ENCODE assay signal across 19 mouse cellular contexts in the genomic region with DNA sequence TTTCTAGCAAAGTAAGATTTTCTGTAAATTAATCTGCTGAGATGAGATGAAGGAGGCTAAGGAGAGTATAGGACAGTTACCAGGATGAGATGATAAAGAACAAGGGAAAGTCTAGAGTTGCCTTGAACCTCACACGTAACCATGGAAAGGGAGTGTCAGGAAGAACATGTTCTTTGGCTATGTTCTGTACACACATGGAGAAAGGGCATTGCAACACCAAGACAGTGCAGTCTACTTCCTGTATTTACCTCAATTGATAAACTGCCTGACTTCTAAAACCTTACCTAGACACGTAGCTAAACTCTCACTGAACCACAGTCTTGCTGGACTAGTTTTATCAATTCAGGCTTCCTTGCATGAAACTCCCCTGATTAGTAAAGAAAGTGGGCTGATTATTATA.
A peak's percentile ranks its signal among the peaks of the same experiment; 100 is the strongest.
DNase-seq lines count a peak whose midpoint lies in the region; ATAC-seq and TF ChIP-seq lines count a peak whose summit lies in the region.
"Had no signal": no experiment of that assay in that cellular context is flagged by ENCODE, and none has a peak within 500 bp of the region (broad histone marks: within the 10 kb centered on the region; RNA-seq: fewer than 3 reads in every experiment).

No protein-coding gene starts in this region.

- no peak overlapping the region for H3K9ac ChIP-seq in stomach, postnatal 0 days (ENCODE audit: low read length)
- H3K9ac ChIP-seq in hindbrain, embryonic 16.5 days (ENCODE audit: low read depth, low read length), result no peak overlapping the region
- no peak overlapping the region for H3K9ac ChIP-seq in forebrain, postnatal 0 days
- no peak overlapping the region for H3K9ac ChIP-seq in midbrain, embryonic 16.5 days (ENCODE audit: low read depth, low read length)
- H3K9ac ChIP-seq: embryonic facial prominence, embryonic 12.5 days; forebrain, embryonic 13.5 days; forebrain, embryonic 15.5 days had no signal

- peak overlapping the region; percentile 43 for H3K27ac ChIP-seq in brown adipose tissue, adult 24 weeks (replicated peaks; ENCODE audit: low read depth, low read length)
- H3K27ac ChIP-seq in stomach, postnatal 0 days (replicated peaks), result no peak overlapping the region
- H3K27ac ChIP-seq in hindbrain, embryonic 16.5 days (ENCODE audit: low read depth, low read length), result no peak overlapping the region
- H3K27ac ChIP-seq in forebrain, postnatal 0 days (ENCODE audit: low read depth, low read length), result no peak overlapping the region
- H3K27ac ChIP-seq in midbrain, embryonic 16.5 days (ENCODE audit: low read length), result no peak overlapping the region
- H3K27ac ChIP-seq: embryonic facial prominence, embryonic 10.5 days; embryonic facial prominence, embryonic 12.5 days; forebrain, embryonic 13.5 days; forebrain, embryonic 15.5 days had no signal

- no peaks in the 10 kb centered on the region for H3K4me1 ChIP-seq in brown adipose tissue, adult 24 weeks (ENCODE audit: control insufficient read depth, insufficient read depth, insufficient read length, low read length)
- no peaks in the 10 kb centered on the region for H3K4me1 ChIP-seq in stomach, postnatal 0 days (replicated peaks; ENCODE audit: control insufficient read depth, insufficient read depth)
- H3K4me1 ChIP-seq in hindbrain, embryonic 16.5 days (ENCODE audit: control insufficient read depth, insufficient read depth, low read depth, low read length), result no peaks in the 10 kb centered on the region
- H3K4me1 ChIP-seq in forebrain, postnatal 0 days (ENCODE audit: insufficient read depth), result no peaks in the 10 kb centered on the region
- no peaks in the 10 kb centered on the region for H3K4me1 ChIP-seq in midbrain, embryonic 16.5 days (ENCODE audit: control insufficient read depth, insufficient read depth, low read length)
- H3K4me1 ChIP-seq: embryonic facial prominence, embryonic 10.5 days; embryonic facial prominence, embryonic 12.5 days; forebrain, embryonic 13.5 days; forebrain, embryonic 15.5 days had no signal

- peak; percentile 58 for ATAC-seq in granulocyte monocyte progenitor cell, adult 5-6 weeks (replicated peaks; ENCODE audit: poor library complexity, severe bottlenecking)
- peak; percentile 60; the same call in 1 of the 2 replicates for ATAC-seq in megakaryocyte progenitor cell, adult 5-6 weeks (replicated peaks; ENCODE audit: poor library complexity)
- ATAC-seq in stomach, postnatal 0 days (ENCODE audit: low FRiP score, low TSS enrichment), result peak; percentile 74
- no peak for ATAC-seq in hindbrain, embryonic 16.5 days
- ATAC-seq in forebrain, postnatal 0 days, result no peak
- no peak for ATAC-seq in midbrain, embryonic 16.5 days
- ATAC-seq: forebrain, embryonic 13.5 days; forebrain, embryonic 15.5 days had no signal

- no peak overlapping the region for H3K4me3 ChIP-seq in brown adipose tissue, adult 24 weeks (ENCODE audit: insufficient read depth, low read depth, low read length)
- no peak overlapping the region for H3K4me3 ChIP-seq in stomach, postnatal 0 days (ENCODE audit: low read depth, low read length)
- no peak overlapping the region for H3K4me3 ChIP-seq in hindbrain, embryonic 16.5 days (ENCODE audit: low read length)
- no peak overlapping the region for H3K4me3 ChIP-seq in forebrain, postnatal 0 days (ENCODE audit: low read depth, low read length)
- no peak overlapping the region for H3K4me3 ChIP-seq in midbrain, embryonic 16.5 days (ENCODE audit: low read depth, low read length)
- H3K4me3 ChIP-seq: embryonic facial prominence, embryonic 10.5 days; embryonic facial prominence, embryonic 12.5 days; forebrain, embryonic 13.5 days; forebrain, embryonic 15.5 days had no signal

- TF ChIP-seq CTCF in stomach, postnatal 0 days (IDR thresholded peaks at IDR 0.05; ENCODE audit: low read depth), result no peak
- TF ChIP-seq CTCF in forebrain, postnatal 0 days (IDR thresholded peaks at IDR 0.05; ENCODE audit: low read depth), result no peak

- H3K4me2 ChIP-seq in stomach, postnatal 0 days (replicated peaks; ENCODE audit: low read depth), result no peak overlapping the region
- no peak overlapping the region for H3K4me2 ChIP-seq in hindbrain, embryonic 16.5 days (ENCODE audit: low read length)
- no peak overlapping the region for H3K4me2 ChIP-seq in forebrain, postnatal 0 days (ENCODE audit: low read depth)
- H3K4me2 ChIP-seq in midbrain, embryonic 16.5 days (ENCODE audit: low read length), result no peak overlapping the region
- H3K4me2 ChIP-seq: embryonic facial prominence, embryonic 12.5 days; forebrain, embryonic 13.5 days; forebrain, embryonic 15.5 days had no signal

- TF ChIP-seq EP300 in stomach, postnatal 0 days (optimal IDR thresholded peaks at IDR 0.05), result no peak

- WGBS in stomach, postnatal 0 days, result 51% methylated on average over 2 of the region's 2 CpGs
- WGBS in hindbrain, embryonic 16.5 days, result 91% methylated on average over 2 of the region's 2 CpGs
- WGBS in forebrain, postnatal 0 days, result 87% methylated on average over 2 of the region's 2 CpGs
- WGBS in midbrain, embryonic 16.5 days, result 79% methylated on average over 2 of the region's 2 CpGs

- no peaks in the 10 kb centered on the region for H3K9me3 ChIP-seq in stomach, postnatal 0 days (ENCODE audit: control insufficient read depth, low read length)
- no peaks in the 10 kb centered on the region for H3K9me3 ChIP-seq in hindbrain, embryonic 16.5 days (ENCODE audit: control insufficient read depth, low read length)
- no peaks in the 10 kb centered on the region for H3K9me3 ChIP-seq in forebrain, postnatal 0 days (ENCODE audit: low read length)
- no peaks in the 10 kb centered on the region for H3K9me3 ChIP-seq in midbrain, embryonic 16.5 days (replicated peaks; ENCODE audit: control insufficient read depth, low read length, poor library complexity, severe bottlenecking)
- H3K9me3 ChIP-seq: embryonic facial prominence, embryonic 10.5 days; embryonic facial prominence, embryonic 12.5 days; forebrain, embryonic 13.5 days; forebrain, embryonic 15.5 days had no signal

- H3K27me3 ChIP-seq in stomach, postnatal 0 days (ENCODE audit: control insufficient read depth, insufficient read depth, low read length), result no peaks in the 10 kb centered on the region
- no peaks in the 10 kb centered on the region for H3K27me3 ChIP-seq in hindbrain, embryonic 16.5 days (replicated peaks; ENCODE audit: control insufficient read depth, insufficient read depth, low read length)
- H3K27me3 ChIP-seq in forebrain, postnatal 0 days (ENCODE audit: insufficient read depth, low read length), result no peaks in the 10 kb centered on the region
- no peaks in the 10 kb centered on the region for H3K27me3 ChIP-seq in midbrain, embryonic 16.5 days (ENCODE audit: control insufficient read depth, insufficient read depth, low read depth, low read length)
- H3K27me3 ChIP-seq: embryonic facial prominence, embryonic 12.5 days; forebrain, embryonic 13.5 days; forebrain, embryonic 15.5 days had no signal

- no peaks in the 10 kb centered on the region for H3K36me3 ChIP-seq in stomach, postnatal 0 days (ENCODE audit: control insufficient read depth, insufficient read depth, low read length)
- H3K36me3 ChIP-seq in hindbrain, embryonic 16.5 days (ENCODE audit: control insufficient read depth, insufficient read depth, low read length), result no peaks in the 10 kb centered on the region
- no peaks in the 10 kb centered on the region for H3K36me3 ChIP-seq in forebrain, postnatal 0 days (ENCODE audit: insufficient read depth)
- no peaks in the 10 kb centered on the region for H3K36me3 ChIP-seq in midbrain, embryonic 16.5 days (ENCODE audit: control insufficient read depth, insufficient read depth, low read length)
- H3K36me3 ChIP-seq: embryonic facial prominence, embryonic 10.5 days; embryonic facial prominence, embryonic 12.5 days; forebrain, embryonic 15.5 days had no signal

- no peak for DNase-seq in stomach, postnatal 0 days (ENCODE audit: low spot score)
- DNase-seq in forebrain, postnatal 0 days, result no peak
- DNase-seq: adrenal gland, adult 2 months; adrenal gland, postnatal 10 days; adrenal gland, postnatal 25 days; cerebellum, adult 11-12 months; cerebellum, adult 2 months; cerebellum, adult 9-10 months; cerebellum, postnatal 10 days; cerebellum, postnatal 25 days had no signal

Comparison
In these comparisons a context has a peak if more than half of its experiments do, and no peak if none do; other contexts are left out.
1. ATAC-seq: peak in granulocyte monocyte progenitor cell, adult 5-6 weeks (single experiment), megakaryocyte progenitor cell, adult 5-6 weeks (single experiment) and stomach, postnatal 0 days (single experiment); none in hindbrain, embryonic 16.5 days (single experiment), forebrain, postnatal 0 days (single experiment) and midbrain, embryonic 16.5 days (single experiment).